Mouse (Mus musculus) embryonic fibroblast, embryonic 13.5 days (primary cell): ENCODE measurements around the gene Sipa1l3. TPM values are rescaled to one million over a fixed set of nuclear protein-coding genes. Genes with fewer than 3 reads are reported as not detected.

Experiments
- H3K27ac ChIP-seq: 2 replicates; pipeline ENCODE4 v1.5.1; 2012; ENCODE audit warnings: low read length, control low read depth, inconsistent platforms; ENCODE audit not compliant: insufficient read depth
- H3K4me1 ChIP-seq: 2 replicates; pipeline ENCODE4 v1.6.1; 2011; ENCODE audit warnings: low read length; ENCODE audit not compliant: control insufficient read depth, insufficient read depth
- H3K4me3 ChIP-seq: 2 replicates; pipeline ENCODE4 v1.5.1; 2011; ENCODE audit warnings: mild to moderate bottlenecking, control low read depth, low read length; ENCODE audit not compliant: insufficient read depth
- CTCF ChIP-seq: IDR thresholded peaks from 2 replicates; pipeline ENCODE4 v1.5.1; 2011; ENCODE audit warnings: mild to moderate bottlenecking, control low read depth, low read length, moderate library complexity, borderline replicate concordance; ENCODE audit not compliant: insufficient read depth
- POLR2A ChIP-seq: IDR thresholded peaks from 2 replicates; pipeline ENCODE4 v1.6.1; 2011; ENCODE audit warnings: low read depth, mild to moderate bottlenecking, control low read depth, low read length, moderate library complexity
- polyA plus RNA-seq: library from polyadenylated mRNA; stranded (reverse); fragments of >200 nt; gene quantifications from 2 replicates; pipeline ENCODE4 v1.2.4, GENCODE M21; 2011; ENCODE audit warnings: low read depth; ENCODE audit not compliant: missing spikeins, insufficient read length

Sipa1l3 gene
- polyA plus RNA-seq, 1 experiment, result 22.0 TPM

DNA sequence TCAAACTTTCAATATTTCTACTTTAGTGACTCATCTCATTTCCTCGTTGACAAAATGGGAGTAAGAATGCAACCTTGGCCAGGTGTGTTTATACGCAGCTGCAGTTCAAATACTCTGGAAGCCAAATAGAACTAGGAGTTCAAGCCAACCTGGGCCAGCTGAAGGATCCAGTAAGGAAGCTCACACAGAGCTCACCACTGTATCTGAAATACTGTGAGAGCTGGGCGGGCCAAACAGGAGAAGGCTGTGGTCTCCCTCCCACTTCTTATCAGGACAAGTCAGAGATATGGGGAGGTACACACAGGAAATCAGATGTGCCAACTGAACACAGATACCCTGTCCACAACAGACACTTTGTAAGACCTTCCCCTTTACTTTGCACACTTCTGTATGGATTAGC lies 125.6 kb downstream of the Sipa1l3 start:
- Histone ChIP-seq H3K27ac (no peak overlapping the region), H3K4me3 (no peak overlapping the region), H3K4me1 (no peaks in the 10 kb centered on the region)
- TF ChIP-seq CTCF (no peak), POLR2A (no peak)

DNA sequence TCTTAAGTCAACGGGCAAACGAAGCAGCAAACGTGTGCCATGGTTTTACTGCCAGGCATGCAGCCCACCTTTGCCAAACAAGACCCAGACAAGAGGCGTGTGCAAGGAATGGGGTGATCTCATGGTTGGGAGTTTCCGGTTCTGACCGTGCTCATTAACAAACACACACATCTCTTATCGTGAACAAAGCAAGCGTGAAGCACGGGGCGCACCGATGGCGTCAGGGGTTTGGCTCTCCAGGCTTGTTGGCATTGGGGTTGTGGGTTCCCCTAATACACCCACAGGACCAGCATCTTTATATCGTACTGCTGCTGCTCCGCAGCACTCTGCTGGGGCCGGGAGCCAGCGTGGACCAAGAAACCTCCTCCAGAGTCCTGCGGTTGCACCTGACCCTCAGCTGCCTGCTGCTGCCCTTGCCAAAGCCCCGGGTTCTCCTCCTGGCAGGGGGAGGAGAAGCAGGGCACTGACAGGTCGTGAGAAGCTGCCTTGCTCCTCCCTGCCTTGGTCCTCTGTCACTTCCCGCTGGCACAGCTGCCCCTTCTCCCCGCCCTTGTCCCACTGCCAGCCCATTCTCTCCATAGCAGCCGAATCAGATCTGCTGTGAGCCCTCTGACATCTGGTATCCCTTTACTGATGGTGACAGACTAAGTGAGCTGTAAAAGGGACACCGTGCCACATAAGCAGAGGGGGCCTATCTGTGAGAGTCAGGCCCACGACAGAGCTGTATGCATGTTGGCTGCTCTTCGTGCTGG lies 126.5 kb downstream of the Sipa1l3 start:
- TF ChIP-seq CTCF, result no peak
- no peak for TF ChIP-seq POLR2A
- Histone ChIP-seq H3K4me3 (no peak overlapping the region), H3K4me1 (no peaks in the 10 kb centered on the region), H3K27ac (no peak overlapping the region)

DNA sequence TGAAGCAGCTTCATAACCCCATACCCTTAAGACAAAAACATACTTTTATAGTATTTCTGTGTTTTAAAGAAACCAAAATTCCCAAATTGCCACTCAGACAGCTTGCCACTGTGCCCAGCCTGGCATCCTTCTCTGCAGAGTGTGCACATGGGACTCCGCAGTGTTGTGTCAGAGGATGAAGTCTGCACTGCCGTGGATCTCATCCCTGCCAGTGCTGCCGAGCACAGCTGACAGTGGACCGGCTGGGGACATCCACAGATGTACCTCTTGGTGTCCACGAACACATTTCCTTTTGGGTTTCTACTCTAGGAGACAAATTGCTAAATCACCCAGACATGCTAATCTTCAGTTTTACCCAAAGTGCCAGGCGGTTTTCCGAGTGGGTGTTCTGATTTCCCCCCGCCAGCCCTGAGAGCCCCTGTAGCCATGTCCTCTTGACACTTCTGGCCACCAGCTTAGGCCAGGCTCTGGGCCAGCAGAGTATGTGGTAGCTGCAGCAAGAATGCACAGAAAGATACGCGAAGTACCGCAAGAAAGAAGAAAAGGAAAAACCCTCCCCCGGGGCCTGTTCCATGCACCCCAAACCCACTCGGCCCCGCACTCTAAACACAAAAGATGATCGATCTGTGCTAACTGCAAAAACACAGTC lies 127.2 kb downstream of the Sipa1l3 start:
- no peaks in the 10 kb centered on the region for H3K4me1 ChIP-seq
- H3K27ac ChIP-seq, result no peak overlapping the region

DNA sequence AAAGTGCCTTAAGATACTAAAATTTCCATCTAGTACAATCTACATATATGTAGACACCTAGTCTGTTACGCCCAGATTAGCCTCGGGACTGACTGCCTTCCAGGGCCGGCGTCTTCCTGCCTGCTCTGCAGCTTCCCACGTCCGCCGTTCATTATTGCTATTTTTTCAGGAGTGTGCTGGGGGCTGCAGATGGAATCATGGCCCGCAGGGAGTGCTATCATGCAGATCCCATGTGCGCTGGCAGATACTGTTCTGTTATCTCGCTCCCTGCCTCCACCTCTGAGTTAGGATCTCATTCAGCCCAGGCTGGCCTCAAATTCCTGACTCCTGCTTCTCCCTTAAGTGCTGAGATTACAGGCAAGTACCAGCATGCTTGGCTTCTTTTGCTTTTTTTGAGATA lies 128.2 kb downstream of the Sipa1l3 start:
- H3K4me3 ChIP-seq, result no peak overlapping the region
- H3K4me1 ChIP-seq, result no peaks in the 10 kb centered on the region
- TF ChIP-seq POLR2A (no peak), CTCF (no peak)
- H3K27ac ChIP-seq, result no peak overlapping the region

More for the DNA sequence above, 127.2 kb downstream of the Sipa1l3 start:
- no peak for TF ChIP-seq POLR2A
- TF ChIP-seq CTCF, result no peak
- no peak overlapping the region for H3K4me3 ChIP-seq

DNA sequence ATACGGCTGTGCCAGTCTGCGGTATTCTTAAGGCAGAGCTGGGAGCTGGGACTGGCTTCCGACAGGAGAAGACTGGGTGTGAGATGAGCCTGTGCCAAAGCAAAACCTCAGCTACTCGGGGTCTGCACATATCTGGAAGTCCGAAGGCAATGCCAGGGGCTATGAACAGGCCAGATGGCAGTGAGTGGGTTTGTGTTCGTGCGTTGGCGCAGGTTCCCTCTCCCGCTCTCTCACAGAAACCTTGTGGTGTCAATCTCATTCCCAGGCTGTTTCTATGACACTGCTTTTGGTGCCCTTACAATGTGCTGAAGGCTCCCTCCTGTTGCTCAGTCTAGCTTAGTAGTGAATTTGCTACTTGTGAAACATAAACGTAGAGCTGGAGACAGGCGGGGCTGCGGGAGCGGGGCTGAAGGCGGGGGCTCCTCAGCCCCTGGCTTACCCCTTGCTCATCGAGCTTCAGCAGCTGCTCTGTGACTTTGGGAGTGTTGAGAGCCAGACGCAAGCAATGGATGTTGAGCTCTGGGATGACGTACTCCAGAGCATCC lies 130.8 kb downstream of the Sipa1l3 start:
- no peaks in the 10 kb centered on the region for H3K4me1 ChIP-seq
- H3K27ac ChIP-seq, result no peak overlapping the region
- no peak overlapping the region for H3K4me3 ChIP-seq
- TF ChIP-seq CTCF (no peak), POLR2A (no peak)

DNA sequence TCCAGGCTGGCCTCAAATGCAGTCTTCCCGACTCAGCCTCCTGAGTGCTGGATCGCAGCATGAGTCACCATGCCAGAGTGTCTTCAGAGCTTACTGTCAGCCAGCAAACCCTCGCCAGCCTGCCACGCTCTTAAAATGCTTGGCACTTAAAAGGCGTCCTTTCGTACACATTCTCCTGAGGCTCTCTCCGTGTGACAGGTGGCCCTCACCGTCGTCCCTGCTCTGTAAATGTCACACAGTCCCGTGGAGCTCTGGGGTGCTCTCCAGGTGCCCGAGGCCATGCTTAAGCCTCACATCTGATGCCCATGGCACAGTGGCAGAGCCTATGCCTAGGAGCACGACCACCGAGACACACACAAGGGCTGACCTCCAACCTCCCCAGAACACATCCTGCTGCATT lies 132.1 kb downstream of the Sipa1l3 start:
- Histone ChIP-seq H3K27ac (no peak overlapping the region), H3K4me1 (no peaks in the 10 kb centered on the region)
- no peak for TF ChIP-seq CTCF
- TF ChIP-seq POLR2A, result no peak

DNA sequence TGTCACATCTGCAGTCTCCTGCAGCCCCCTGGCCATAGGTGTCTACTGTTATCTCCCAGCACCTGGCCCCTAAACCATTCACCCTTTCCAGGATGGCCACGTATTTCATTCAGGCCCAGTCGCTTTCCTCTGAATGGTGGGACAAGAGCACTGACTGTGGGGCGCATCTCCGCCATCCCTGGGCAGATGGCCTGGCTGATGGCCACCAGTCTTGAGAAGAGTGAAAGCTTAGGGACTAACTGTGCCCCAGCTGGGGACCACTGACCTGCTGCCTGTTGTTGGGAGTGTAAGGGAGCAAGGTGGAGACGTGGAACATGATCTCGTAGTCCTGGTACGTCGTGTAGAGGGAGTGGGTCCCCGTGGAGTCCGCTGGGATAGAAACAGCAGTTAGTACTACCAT lies 132.7 kb downstream of the Sipa1l3 start:
- TF ChIP-seq CTCF (no peak), POLR2A (no peak)
- no peaks in the 10 kb centered on the region for H3K4me1 ChIP-seq
- no peak overlapping the region for H3K4me3 ChIP-seq
- no peak overlapping the region for H3K27ac ChIP-seq

More for the DNA sequence above, 132.1 kb downstream of the Sipa1l3 start:
- no peak overlapping the region for H3K4me3 ChIP-seq

DNA sequence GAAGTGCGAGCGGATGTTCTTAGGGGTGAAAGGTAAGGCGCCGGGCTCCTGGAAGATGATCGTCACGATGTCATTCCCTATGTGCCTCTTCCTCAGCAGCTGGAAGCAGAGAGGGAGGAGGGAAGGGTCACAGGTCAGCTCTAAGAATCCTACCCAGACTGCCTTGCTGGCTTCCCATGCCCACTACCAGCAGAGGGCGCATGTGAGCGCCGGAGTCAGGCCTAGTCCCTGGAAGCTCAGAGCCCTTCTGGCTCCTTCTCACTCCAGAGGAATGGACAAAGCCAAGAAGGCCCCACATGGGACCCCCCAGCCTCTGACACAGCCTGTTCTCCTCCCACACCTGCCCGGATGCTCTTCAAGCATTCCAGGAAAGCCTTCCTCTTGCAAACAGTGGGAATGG lies 135.2 kb downstream of the Sipa1l3 start:
- TF ChIP-seq POLR2A, result no peak
- peak; percentile 98 for TF ChIP-seq CTCF
- H3K27ac ChIP-seq, result no peak overlapping the region
- no peaks in the 10 kb centered on the region for H3K4me1 ChIP-seq
- H3K4me3 ChIP-seq, result no peak overlapping the region

DNA sequence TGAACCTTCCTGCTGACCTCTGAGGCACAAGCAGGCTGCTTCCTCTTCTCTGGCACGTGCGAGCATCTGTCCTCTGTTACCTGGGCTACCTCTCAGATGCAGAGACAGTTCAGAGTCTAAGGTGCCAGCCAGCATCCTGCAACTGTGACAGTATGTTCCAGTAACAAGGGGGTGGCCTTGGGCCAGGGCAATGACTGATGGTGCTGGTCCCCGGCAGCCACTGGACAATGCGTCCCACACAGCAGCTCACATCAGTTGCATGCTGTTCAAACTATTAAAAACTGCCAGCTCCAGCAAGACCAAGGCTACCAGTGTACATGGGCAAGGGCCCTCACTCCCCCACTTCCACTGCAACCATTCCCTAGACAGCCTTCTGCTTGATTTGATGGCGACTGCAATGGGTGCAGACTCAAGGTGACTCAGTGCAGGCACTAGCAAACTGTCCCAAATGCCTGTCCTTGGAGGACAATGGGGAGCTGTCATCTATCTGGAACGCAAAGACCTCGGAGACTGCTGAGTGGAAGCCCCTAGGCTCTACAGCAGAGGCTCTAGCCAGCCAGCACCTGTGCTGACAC lies 136.9 kb downstream of the Sipa1l3 start:
- H3K4me3 ChIP-seq, result no peak overlapping the region
- H3K27ac ChIP-seq, result no peak overlapping the region
- no peak for TF ChIP-seq POLR2A
- TF ChIP-seq CTCF, result no peak
- no peaks in the 10 kb centered on the region for H3K4me1 ChIP-seq

DNA sequence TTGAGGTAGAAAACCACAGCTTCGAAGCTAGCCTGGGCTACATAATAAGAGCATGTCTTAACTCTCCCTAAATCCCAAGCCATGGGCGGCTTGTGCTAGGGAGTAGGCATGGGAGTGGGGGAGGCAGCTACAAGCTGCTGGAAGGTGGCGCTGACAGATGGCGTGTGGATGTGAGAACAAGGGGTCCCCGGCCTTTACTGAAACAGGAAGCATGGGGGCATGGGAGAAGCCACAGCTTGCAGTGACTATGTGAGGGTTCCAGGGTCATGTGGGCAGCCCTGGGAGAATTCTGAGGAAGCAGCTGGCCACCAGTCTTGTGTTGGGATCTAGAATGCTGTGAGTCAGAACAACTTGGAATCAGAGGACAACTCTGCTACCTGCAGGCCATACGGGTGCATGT lies 144.4 kb downstream of the Sipa1l3 start:
- H3K4me1 ChIP-seq, result no peaks in the 10 kb centered on the region
- TF ChIP-seq POLR2A (no peak), CTCF (no peak)
- H3K27ac ChIP-seq, result no peak overlapping the region
- H3K4me3 ChIP-seq, result no peak overlapping the region
